Mouse (Mus musculus) intestine, embryonic 14.5 days (tissue): ENCODE data around the gene Apol7a. TPM values are rescaled to one million over a fixed set of nuclear protein-coding genes. Genes with fewer than 3 reads are reported as not detected.
"Not testable (repeated sequence)": the region's sequence is repeated elsewhere in the genome, so short reads cannot be mapped to it uniquely, and the experiment has no call there.

Experiments
- ATAC-seq: fragments of 200-750 bp; cut with Nextera tagmentation; replicated peaks from 2 replicates; pipeline ENCODE4 v1.8.0; 2017; ENCODE audit warnings: low read depth, moderate number of reproducible peaks, moderate TSS enrichment, moderate library complexity; ENCODE audit not compliant: low FRiP score, low TSS enrichment
- DNase-seq: peaks from one replicate; pipeline ENCODE4 v3.0.0-alpha.2; 2018; ENCODE audit warnings: low spot score
- H3K27ac ChIP-seq: fragments of 300-500 bp; sonication (generic); 2 replicates; pipeline ENCODE4 v1.5.1; 2014; ENCODE audit warnings: low read depth, mild to moderate bottlenecking, control low read depth
- H3K27me3 ChIP-seq: fragments of 300-500 bp; sonication (generic); replicated peaks from 2 replicates; pipeline ENCODE4 v1.6.1; 2014; ENCODE audit warnings: low read length, control low read depth; ENCODE audit not compliant: control insufficient read depth, insufficient read depth
- H3K36me3 ChIP-seq: fragments of 300-500 bp; sonication (generic); 2 replicates; pipeline ENCODE4 v1.6.1; 2014; ENCODE audit warnings: low read length, control low read depth; ENCODE audit not compliant: control insufficient read depth, insufficient read depth
- H3K4me1 ChIP-seq: fragments of 300-500 bp; sonication (generic); replicated peaks from 2 replicates; pipeline ENCODE4 v1.6.1; 2014; ENCODE audit warnings: low read length, control low read depth, mixed read lengths; ENCODE audit not compliant: control insufficient read depth, insufficient read depth
- H3K4me2 ChIP-seq: fragments of 300-500 bp; sonication (generic); 2 replicates; pipeline ENCODE4 v1.6.1; 2014; ENCODE audit warnings: low read length
- H3K4me3 ChIP-seq: fragments of 300-500 bp; sonication (generic); 2 replicates; pipeline ENCODE4 v1.5.1; 2014; ENCODE audit warnings: low read depth, low read length, control low read depth, mixed read lengths
- H3K9ac ChIP-seq: fragments of 300-500 bp; sonication (generic); 2 replicates; pipeline ENCODE4 v1.6.1; 2014; ENCODE audit warnings: mild to moderate bottlenecking, low read length
- H3K9me3 ChIP-seq: fragments of 300-500 bp; sonication (generic); 2 replicates; pipeline ENCODE4 v1.6.1; 2016; ENCODE audit warnings: low read length, control low read depth; ENCODE audit not compliant: control insufficient read depth
- WGBS: fragments of 180-500 bp; shearing (Covaris S2); extraction: QIAGEN DNeasy Blood & Tissue Kit; methylation state at CpG from one replicate; pipeline ENCODE4 v1.1.7; 2014; 5-methylcytosine and 5-hydroxymethylcytosine counted together
- polyA plus RNA-seq: library from polyadenylated mRNA; unstranded; fragments of >200 nt; fragmentation: Nextera tagmentation; extraction: Ambion mirVana; gene quantifications from 2 replicates; pipeline ENCODE4 v1.2.1, GENCODE M21; 2014

Apol7a gene
- polyA plus RNA-seq, 1 experiment from 2014 or later: 9.7 TPM

DNA sequence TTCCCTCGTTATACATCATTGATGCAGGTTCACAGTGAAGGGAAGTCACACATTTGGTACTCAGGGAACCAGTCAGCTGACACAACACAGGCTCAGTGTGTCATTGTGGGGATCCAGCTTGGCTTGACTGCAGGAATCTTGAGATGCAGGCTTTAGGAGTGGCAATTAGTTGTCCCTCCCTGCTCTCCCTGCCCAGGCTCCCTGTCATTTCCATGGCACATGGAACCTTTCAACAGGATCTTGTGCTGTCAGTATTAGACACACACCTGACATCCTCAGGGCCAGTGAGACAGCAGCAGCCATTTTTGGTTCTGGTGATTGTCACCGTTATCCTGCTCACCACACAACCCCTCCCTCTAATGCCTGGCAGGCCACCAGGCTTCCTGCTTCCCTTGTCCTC, 16.7 kb upstream of the Apol7a start:
- H3K9ac ChIP-seq, H3K27ac ChIP-seq, H3K4me1 ChIP-seq, H3K4me3 ChIP-seq, H3K4me2 ChIP-seq, H3K9me3 ChIP-seq, DNase-seq, H3K36me3 ChIP-seq, ATAC-seq, H3K27me3 ChIP-seq: not testable (repeated sequence)
- WGBS: 65% methylated on average over 2 of the region's 2 CpGs

GRCm38 (mm10) chr15:77412695-77413094, 13.8 kb upstream of the Apol7a start:
- H3K4me1 ChIP-seq, H3K9me3 ChIP-seq, H3K4me3 ChIP-seq, ATAC-seq, DNase-seq, H3K9ac ChIP-seq, H3K27me3 ChIP-seq, H3K27ac ChIP-seq, H3K36me3 ChIP-seq, H3K4me2 ChIP-seq: not testable (repeated sequence)
- WGBS: 21% methylated on average over 4 of the region's 4 CpGs

DNA sequence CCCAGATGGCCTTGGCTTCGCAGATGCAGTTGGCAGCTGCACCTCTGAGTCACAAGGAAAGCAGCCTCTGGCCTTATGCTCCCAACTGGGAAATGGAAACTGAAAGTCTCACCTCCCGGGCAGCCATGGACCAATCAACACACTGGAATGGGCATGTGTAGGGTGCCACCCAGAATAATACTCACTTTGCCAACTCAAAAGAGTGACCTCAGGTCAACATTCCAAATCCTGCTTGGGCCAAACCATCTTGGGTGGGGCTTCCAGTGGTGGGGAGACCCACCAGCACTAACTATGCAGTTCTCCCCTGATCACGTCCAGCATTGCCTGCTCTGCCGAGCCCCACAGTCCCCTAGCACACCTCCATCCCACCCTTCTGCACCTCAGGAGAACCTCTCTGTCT, 12.1 kb upstream of the Apol7a start, which contains the start of gene Apol9a:
Apol9a (minus strand) TSS at position 101 of the 400 bp plus-strand sequence.
- not testable (repeated sequence) for H3K9me3 ChIP-seq, H3K9ac ChIP-seq
- WGBS: 80% methylated on average over 1 of the region's 4 CpGs

DNA sequence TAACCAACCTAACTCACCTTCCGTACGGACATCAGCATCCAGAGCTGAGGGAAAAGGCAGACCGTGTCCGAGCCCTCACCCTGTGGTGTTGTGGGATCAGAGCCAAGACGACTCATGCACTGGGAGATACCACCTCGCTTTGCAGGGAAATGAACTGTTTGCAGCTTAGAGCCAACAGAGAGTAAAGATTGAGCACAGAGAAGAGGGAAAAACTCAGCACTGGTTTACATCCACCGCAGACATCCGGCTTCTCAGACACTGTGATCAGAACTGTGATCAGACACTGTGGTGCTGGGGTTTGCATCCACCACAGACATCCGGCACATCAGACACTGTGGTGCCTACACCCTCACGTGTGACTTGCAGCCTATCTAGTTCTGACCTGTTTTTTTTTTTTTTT, 7.5 kb upstream of the Apol7a start:
- H3K27ac ChIP-seq, H3K4me1 ChIP-seq, H3K4me2 ChIP-seq, H3K9me3 ChIP-seq, H3K4me3 ChIP-seq, DNase-seq, H3K9ac ChIP-seq, H3K36me3 ChIP-seq, ATAC-seq, H3K27me3 ChIP-seq: not testable (repeated sequence)
- WGBS: 75% methylated on average over 9 of the region's 10 CpGs

More for the DNA sequence above, 12.1 kb upstream of the Apol7a start, which contains the start of gene Apol9a:
- not testable (repeated sequence) for DNase-seq, H3K4me2 ChIP-seq, H3K27me3 ChIP-seq, H3K27ac ChIP-seq, H3K36me3 ChIP-seq, ATAC-seq, H3K4me1 ChIP-seq, H3K4me3 ChIP-seq

- not testable (repeated sequence) for H3K4me2 ChIP-seq, H3K4me1 ChIP-seq, H3K9me3 ChIP-seq, H3K4me3 ChIP-seq, H3K9ac ChIP-seq, H3K36me3 ChIP-seq, H3K27me3 ChIP-seq
- peak; percentile 61 for DNase-seq
- ATAC-seq: peak; percentile 84
- H3K27ac ChIP-seq: peak overlapping the region; percentile 64
- WGBS: 32% methylated on average over 11 of the region's 11 CpGs
These were observed 1.3 kb downstream of the Apol7a start for GRCm38 (mm10) chr15:77397450-77398132.

- DNase-seq, H3K4me1 ChIP-seq, H3K9ac ChIP-seq, ATAC-seq, H3K4me2 ChIP-seq, H3K36me3 ChIP-seq, H3K4me3 ChIP-seq, H3K27ac ChIP-seq, H3K27me3 ChIP-seq, H3K9me3 ChIP-seq: not testable (repeated sequence)
- WGBS: 62% methylated on average over 3 of the region's 3 CpGs
These were observed 5.1 kb downstream of the Apol7a start for GRCm38 (mm10) chr15:77393832-77394231.

GRCm38 (mm10) chr15:77387462-77387861, 11.4 kb downstream of the Apol7a start:
- H3K4me2 ChIP-seq: no peak overlapping the region
- no peak overlapping the region for H3K27ac ChIP-seq
- no peaks in the 10 kb centered on the region for H3K36me3 ChIP-seq
- 84% methylated on average over 2 of the region's 2 CpGs for WGBS
- H3K4me1 ChIP-seq: no peaks in the 10 kb centered on the region
- no peak overlapping the region for H3K4me3 ChIP-seq
- no peak overlapping the region for H3K9ac ChIP-seq
- DNase-seq: no peak
- ATAC-seq: no peak
- H3K27me3 ChIP-seq: no peaks in the 10 kb centered on the region
- no peaks in the 10 kb centered on the region for H3K9me3 ChIP-seq

- Histone ChIP-seq H3K27ac (no peak overlapping the region), H3K27me3 (no peaks in the 10 kb centered on the region), H3K4me3 (no peak overlapping the region), H3K4me2 (no peak overlapping the region), H3K9ac (no peak overlapping the region), H3K36me3 (no peaks in the 10 kb centered on the region), H3K4me1 (no peaks in the 10 kb centered on the region), H3K9me3 (no peaks in the 10 kb centered on the region)
- WGBS: 95% methylated on average over 7 of the region's 7 CpGs
- DNase-seq: no peak
- ATAC-seq: no peak
These were observed 14.4 kb downstream of the Apol7a start for GRCm38 (mm10) chr15:77384340-77385030.

DNA sequence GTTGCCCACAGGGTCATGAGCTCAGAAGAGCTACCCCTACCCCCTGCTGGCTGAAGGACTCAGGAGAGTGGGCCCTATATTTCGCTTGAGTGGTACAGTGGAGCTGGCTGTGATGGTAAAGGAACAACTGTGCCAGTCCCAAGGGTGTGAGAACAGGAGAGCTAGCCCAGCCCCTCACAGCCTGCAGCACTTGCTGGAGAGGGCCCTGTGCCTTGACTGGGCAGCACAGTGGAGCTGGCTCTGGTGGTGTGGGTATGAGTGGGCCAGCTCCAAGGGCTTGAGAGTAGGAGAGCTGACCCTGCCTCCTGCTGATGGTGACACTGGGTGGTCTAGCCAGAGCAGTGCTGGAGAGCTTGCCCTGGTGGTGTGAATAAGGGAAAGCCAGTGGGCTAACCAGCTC, 16.0 kb downstream of the Apol7a start:
- no peak overlapping the region for H3K4me2 ChIP-seq
- 54% methylated on average over 1 of the region's 1 CpGs for WGBS
- H3K9me3 ChIP-seq: no peaks in the 10 kb centered on the region
- no peaks in the 10 kb centered on the region for H3K36me3 ChIP-seq
- ATAC-seq: no peak
- H3K9ac ChIP-seq: no peak overlapping the region
- DNase-seq: no peak
- H3K4me1 ChIP-seq: no peaks in the 10 kb centered on the region
- no peak overlapping the region for H3K27ac ChIP-seq
- no peaks in the 10 kb centered on the region for H3K27me3 ChIP-seq
- H3K4me3 ChIP-seq: no peak overlapping the region
